Mouse (Mus musculus) T-cell, adult 66 days (primary cell): ENCODE measurements around the gene Nt5e. TPM values are rescaled to one million over a fixed set of nuclear protein-coding genes. Genes with fewer than 3 reads are reported as not detected.

ENCODE experiments used
- total RNA-seq, 2 experiments: library from RNA; stranded (reverse); gene quantifications; 3 replicates in 1 of 2; 4 replicates in 1 of 2; pipeline ENCODE4 v1.2.4; 2023

Gene Nt5e
- 10 to 100 TPM; 38.2 to 62.3 TPM for total RNA-seq

GRCm38 (mm10) chr9:88326930-88327901 is at the start of gene Nt5e:
Nt5e (plus strand) TSS chr9:88327197.

Other genes starting within 250 kb of the Nt5e start
- 10 to 100 TPM; 38.6 to 39.3 TPM for gene Snx14, start 111.8 kb downstream of the Nt5e start, total RNA-seq
- gene Gm20537, start 129.4 kb downstream of the Nt5e start, total RNA-seq = not detected
- gene Syncrip, start 155.4 kb downstream of the Nt5e start, total RNA-seq = 100 to 1,000 TPM; 125 to 134 TPM
- gene Zfp949, start 220.8 kb downstream of the Nt5e start, total RNA-seq = 10 to 100 TPM; 15.4 to 19.7 TPM